Mouse (Mus musculus): ENCODE results near the gene Sfxn3. TPM values are rescaled to one million over a fixed set of nuclear protein-coding genes. Genes with fewer than 3 reads are reported as not detected.

Sfxn3 gene
- polyA plus RNA-seq, 1 experiment: 84.2 TPM

- no peak for DNase-seq
- H3K4me3 ChIP-seq (replicated peaks; ENCODE audit: extremely low read depth, low read depth, low read length): no peak overlapping the region
- peaks cover 10% of the 10 kb centered on the region for H3K4me1 ChIP-seq (ENCODE audit: control insufficient read depth, insufficient read depth, low read length)
- TF ChIP-seq POLR2A (IDR thresholded peaks at IDR 0.05; ENCODE audit: borderline replicate concordance, extremely low read depth, low read depth, low read length) (no peak), CTCF (IDR thresholded peaks at IDR 0.05; ENCODE audit: insufficient read depth, low read length) (no peak)
- WGBS: 73% methylated on average over 20 of the region's 20 CpGs
These were observed 39.7 kb upstream of the Sfxn3 start for GRCm38 (mm10) chr19:45007425-45008191.

GRCm38 (mm10) chr19:45010646-45011045 lies 36.7 kb upstream of the Sfxn3 start:
- TF ChIP-seq CTCF (IDR thresholded peaks at IDR 0.05; ENCODE audit: insufficient read depth, low read length) (no peak), POLR2A (IDR thresholded peaks at IDR 0.05; ENCODE audit: borderline replicate concordance, extremely low read depth, low read depth, low read length) (no peak)
- Histone ChIP-seq H3K4me1 (ENCODE audit: control insufficient read depth, insufficient read depth, low read length) (peaks cover 5% of the 10 kb centered on the region), H3K4me3 (replicated peaks; ENCODE audit: extremely low read depth, low read depth, low read length) (no peak overlapping the region)
- DNase-seq: no peak
- 84% methylated on average over 4 of the region's 4 CpGs for WGBS

- TF ChIP-seq POLR2A (IDR thresholded peaks at IDR 0.05; ENCODE audit: borderline replicate concordance, extremely low read depth, low read depth, low read length) (no peak), CTCF (IDR thresholded peaks at IDR 0.05; ENCODE audit: insufficient read depth, low read length) (no peak)
- WGBS: 85% methylated on average over 8 of the region's 8 CpGs
- no peak for DNase-seq
- Histone ChIP-seq H3K4me1 (ENCODE audit: control insufficient read depth, insufficient read depth, low read length) (peaks cover under 1% of the 10 kb centered on the region), H3K4me3 (replicated peaks; ENCODE audit: extremely low read depth, low read depth, low read length) (no peak overlapping the region)
These were observed 35.1 kb upstream of the Sfxn3 start for GRCm38 (mm10) chr19:45012219-45012618.

- TF ChIP-seq POLR2A (IDR thresholded peaks at IDR 0.05; ENCODE audit: borderline replicate concordance, extremely low read depth, low read depth, low read length) (no peak), CTCF (IDR thresholded peaks at IDR 0.05; ENCODE audit: insufficient read depth, low read length) (no peak)
- H3K4me1 ChIP-seq (ENCODE audit: control insufficient read depth, insufficient read depth, low read length): no peaks in the 10 kb centered on the region; the same call in 1 of the 2 replicates
- peak; percentile 45 for DNase-seq
- no peak overlapping the region for H3K4me3 ChIP-seq (replicated peaks; ENCODE audit: extremely low read depth, low read depth, low read length)
- 37% methylated on average over 6 of the region's 6 CpGs for WGBS
These were observed 34.7 kb upstream of the Sfxn3 start for GRCm38 (mm10) chr19:45012636-45013035.

- no peak for DNase-seq
- WGBS: 67% methylated on average over 6 of the region's 6 CpGs
- TF ChIP-seq CTCF (IDR thresholded peaks at IDR 0.05; ENCODE audit: insufficient read depth, low read length) (no peak), POLR2A (IDR thresholded peaks at IDR 0.05; ENCODE audit: borderline replicate concordance, extremely low read depth, low read depth, low read length) (no peak)
- peaks cover 2% of the 10 kb centered on the region for H3K4me1 ChIP-seq (ENCODE audit: control insufficient read depth, insufficient read depth, low read length)
- no peak overlapping the region for H3K4me3 ChIP-seq (replicated peaks; ENCODE audit: extremely low read depth, low read depth, low read length)
These were observed 33.6 kb upstream of the Sfxn3 start for GRCm38 (mm10) chr19:45013581-45014225.

- TF ChIP-seq CTCF (IDR thresholded peaks at IDR 0.05; ENCODE audit: insufficient read depth, low read length) (no peak), POLR2A (IDR thresholded peaks at IDR 0.05; ENCODE audit: borderline replicate concordance, extremely low read depth, low read depth, low read length) (no peak)
- peak; percentile 59 for DNase-seq
- Histone ChIP-seq H3K4me3 (replicated peaks; ENCODE audit: extremely low read depth, low read depth, low read length) (peak within 1 kb of the TSS; percentile 68), H3K4me1 (ENCODE audit: control insufficient read depth, insufficient read depth, low read length) (peaks cover 7% of the 10 kb centered on the region)
- 15% methylated on average over 10 of the region's 10 CpGs for WGBS
These were observed 32.9 kb upstream of the Sfxn3 start, which contains the start of gene Lzts2 for GRCm38 (mm10) chr19:45014335-45014971. Gene Lzts2, plus strand, starts transcription at chr19:45014414.

GRCm38 (mm10) chr19:45014981-45015402 lies 32.3 kb upstream of the Sfxn3 start:
- peaks cover 8% of the 10 kb centered on the region for H3K4me1 ChIP-seq (ENCODE audit: control insufficient read depth, insufficient read depth, low read length)
- under 1% methylated on average over 24 of the region's 25 CpGs for WGBS
- peak overlapping the region; percentile 68 for H3K4me3 ChIP-seq (replicated peaks; ENCODE audit: extremely low read depth, low read depth, low read length)
- DNase-seq: peak; percentile 77
- TF ChIP-seq CTCF (IDR thresholded peaks at IDR 0.05; ENCODE audit: insufficient read depth, low read length) (no peak), POLR2A (IDR thresholded peaks at IDR 0.05; ENCODE audit: borderline replicate concordance, extremely low read depth, low read depth, low read length) (no peak)

- Histone ChIP-seq H3K4me1 (ENCODE audit: control insufficient read depth, insufficient read depth, low read length) (peaks cover 11% of the 10 kb centered on the region), H3K4me3 (replicated peaks; ENCODE audit: extremely low read depth, low read depth, low read length) (peak overlapping the region; percentile 68)
- DNase-seq: peak; percentile 71
- peak; percentile 54; the same call in 1 of the 2 replicates for TF ChIP-seq POLR2A (IDR thresholded peaks at IDR 0.05; ENCODE audit: borderline replicate concordance, extremely low read depth, low read depth, low read length)
- no peak for TF ChIP-seq CTCF (IDR thresholded peaks at IDR 0.05; ENCODE audit: insufficient read depth, low read length)
- WGBS: under 1% methylated on average over 34 of the region's 34 CpGs
These were observed 31.6 kb upstream of the Sfxn3 start for GRCm38 (mm10) chr19:45015518-45016281.

All from lung, adult 2 months (tissue).